Mouse (Mus musculus) cerebral cortex, adult 2 months (tissue): ENCODE results near the gene Dync1i2.

ENCODE experiments used
- WGBS: fragments of 180-500 bp; shearing (Covaris S2); methylation state at CpG from one replicate; pipeline ENCODE4 v1.1.7; 2018; 5-methylcytosine and 5-hydroxymethylcytosine counted together

The Dync1i2 gene

DNA sequence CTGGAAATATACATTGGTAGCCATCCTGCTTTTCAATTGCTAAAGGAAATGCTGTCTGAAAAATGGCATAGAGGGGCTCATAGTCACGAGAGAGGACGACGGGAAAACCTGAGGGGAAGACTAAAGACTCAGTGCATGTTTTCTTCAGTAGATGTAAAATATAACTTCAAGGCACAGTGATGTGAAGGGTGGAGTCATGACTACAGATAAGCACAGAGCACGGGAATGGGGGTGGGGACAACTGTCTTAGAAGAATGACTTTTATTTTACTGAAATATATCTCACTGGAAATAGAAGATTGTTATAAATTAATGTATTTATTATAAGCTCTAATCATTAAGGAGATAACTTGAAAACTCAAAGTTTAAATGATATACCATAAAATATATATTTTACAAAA lies 58.6 kb downstream of the Dync1i2 start:
- WGBS: 61% methylated on average over 4 of the region's 4 CpGs

DNA sequence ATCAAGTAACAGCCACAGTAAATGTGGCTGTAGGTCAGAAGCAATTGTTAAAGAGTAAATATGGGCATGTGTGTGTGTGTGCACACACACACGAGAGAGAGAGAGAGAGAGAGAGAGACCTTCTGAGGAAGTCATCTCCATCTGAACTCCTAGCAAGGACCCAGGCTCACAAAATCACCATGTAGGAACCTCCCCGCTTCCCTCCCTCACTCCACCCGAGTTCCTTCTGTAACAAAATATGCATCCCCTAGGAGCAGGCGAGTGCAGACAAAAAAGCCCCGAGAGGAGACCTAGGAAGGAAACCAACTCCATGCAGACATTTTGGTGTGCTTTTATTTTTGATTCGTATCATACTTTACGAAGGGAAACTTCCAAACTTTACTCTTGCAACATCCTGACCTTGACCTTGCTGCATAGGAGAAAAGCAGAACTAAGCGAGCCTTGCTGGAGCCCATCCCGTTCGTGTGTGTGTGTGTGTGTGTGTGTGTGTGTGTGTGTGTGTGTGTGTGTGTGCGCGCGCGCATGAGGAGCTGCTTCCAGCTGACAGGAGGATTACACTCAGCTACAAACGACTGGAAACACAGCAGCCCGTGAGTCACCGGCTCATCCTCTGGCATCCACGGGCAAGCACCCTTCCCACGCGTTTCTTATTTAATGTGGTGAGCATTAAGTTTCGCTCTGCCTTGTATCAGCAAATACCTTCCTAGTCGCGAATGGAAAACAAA lies 62.6 kb downstream of the Dync1i2 start:
- 49% methylated on average over 23 of the region's 23 CpGs for WGBS

- WGBS: 80% methylated on average over 7 of the region's 7 CpGs
Observed at GRCm38 (mm10) chr2:71275734-71276133, 64.2 kb downstream of the Dync1i2 start.

- WGBS: 52% methylated on average over 23 of the region's 23 CpGs
Observed at GRCm38 (mm10) chr2:71278791-71279775, 67.6 kb downstream of the Dync1i2 start.

- WGBS: 100% methylated on average over 1 of the region's 1 CpGs
Observed at GRCm38 (mm10) chr2:71281981-71282380, 70.5 kb downstream of the Dync1i2 start.

GRCm38 (mm10) chr2:71290107-71290775 lies 78.7 kb downstream of the Dync1i2 start:
- 49% methylated on average over 6 of the region's 6 CpGs for WGBS

DNA sequence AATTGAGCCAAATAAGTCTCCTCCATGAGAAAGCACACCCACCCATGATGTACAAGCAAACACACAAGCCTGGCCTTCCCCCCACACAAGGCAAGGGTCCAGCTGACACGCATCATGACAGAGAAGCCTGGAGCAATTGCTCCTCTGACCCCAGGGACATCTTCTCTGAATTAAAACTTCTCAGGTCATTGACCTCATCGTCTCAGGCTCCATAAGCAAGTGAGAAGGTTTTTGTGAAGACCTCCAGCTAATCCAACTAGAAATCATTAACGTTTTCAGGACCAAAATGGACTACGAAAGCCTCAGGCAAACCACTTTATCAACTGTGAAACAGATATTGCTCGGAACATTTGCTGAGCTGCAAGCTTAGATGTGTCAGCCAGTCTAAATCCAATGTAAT lies 80.1 kb downstream of the Dync1i2 start:
- WGBS: 69% methylated on average over 5 of the region's 5 CpGs

- 61% methylated on average over 3 of the region's 3 CpGs for WGBS
Observed at GRCm38 (mm10) chr2:71293983-71294382, 82.5 kb downstream of the Dync1i2 start.

- WGBS: 41% methylated on average over 7 of the region's 7 CpGs
Observed at GRCm38 (mm10) chr2:71294489-71294888, 83.0 kb downstream of the Dync1i2 start.

DNA sequence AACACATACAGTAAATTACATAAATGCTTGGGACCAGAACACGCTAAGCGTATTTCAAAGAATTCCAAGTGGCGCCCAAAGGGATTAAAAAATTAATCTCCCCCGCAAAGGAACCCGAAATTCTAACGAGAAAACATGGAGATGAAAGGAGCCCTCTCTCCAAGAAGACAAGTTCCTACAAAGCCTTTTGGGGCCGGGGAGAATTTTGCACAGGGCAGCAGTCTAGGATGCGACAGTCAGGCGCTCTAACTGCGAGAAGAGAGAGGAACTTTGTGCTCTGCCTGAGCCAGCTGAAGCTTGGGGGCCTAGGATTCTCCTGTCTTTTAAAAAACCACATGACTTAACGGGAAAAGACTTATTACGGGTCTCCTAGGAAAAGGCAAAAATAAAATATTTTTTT lies 84.3 kb downstream of the Dync1i2 start:
- WGBS: 83% methylated on average over 12 of the region's 12 CpGs

GRCm38 (mm10) chr2:71297501-71297900 lies 86.0 kb downstream of the Dync1i2 start:
- 40% methylated on average over 1 of the region's 1 CpGs for WGBS

DNA sequence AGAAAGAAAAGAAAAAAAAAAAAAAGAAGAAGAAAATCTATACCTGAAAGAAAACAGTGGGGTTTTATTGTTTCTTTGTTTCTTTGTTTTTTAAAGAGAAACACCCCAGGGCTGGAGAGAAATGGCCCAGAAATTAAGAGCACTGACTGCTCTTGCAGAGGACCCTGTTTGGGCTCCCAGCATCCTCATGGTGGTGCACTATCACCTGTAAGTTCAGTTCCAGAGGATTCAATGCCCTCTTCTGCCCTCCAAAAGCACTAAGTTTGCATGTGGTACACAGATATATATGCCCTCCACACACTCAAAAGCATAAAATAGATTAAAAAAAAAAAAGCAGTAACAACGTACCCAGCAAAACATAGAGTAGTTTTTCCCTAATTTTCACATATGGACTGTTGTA lies 87.2 kb downstream of the Dync1i2 start:
- 64% methylated on average over 1 of the region's 1 CpGs for WGBS

GRCm38 (mm10) chr2:71302156-71302663 lies 90.7 kb downstream of the Dync1i2 start:
- WGBS: 55% methylated on average over 3 of the region's 3 CpGs

DNA sequence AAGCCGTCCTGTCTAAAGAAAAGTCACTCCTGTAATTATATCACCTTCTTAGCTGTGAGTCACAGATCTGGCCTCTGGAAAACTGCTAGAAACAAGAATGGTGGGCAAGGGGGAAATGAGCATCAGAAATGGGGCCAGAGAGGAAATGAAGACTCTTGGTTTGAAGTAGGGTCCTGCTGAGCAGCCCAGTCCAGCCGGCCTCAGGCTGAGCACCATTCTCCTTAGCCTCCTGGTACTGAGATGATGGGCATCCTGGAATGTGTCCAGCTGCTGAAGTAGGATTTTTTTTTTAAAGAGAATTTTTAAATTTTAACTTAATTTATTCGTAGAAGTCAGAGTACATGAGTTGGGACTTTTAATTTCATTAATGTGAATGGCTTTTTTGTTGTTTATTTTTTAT lies 93.3 kb downstream of the Dync1i2 start:
- 47% methylated on average over 3 of the region's 3 CpGs for WGBS

DNA sequence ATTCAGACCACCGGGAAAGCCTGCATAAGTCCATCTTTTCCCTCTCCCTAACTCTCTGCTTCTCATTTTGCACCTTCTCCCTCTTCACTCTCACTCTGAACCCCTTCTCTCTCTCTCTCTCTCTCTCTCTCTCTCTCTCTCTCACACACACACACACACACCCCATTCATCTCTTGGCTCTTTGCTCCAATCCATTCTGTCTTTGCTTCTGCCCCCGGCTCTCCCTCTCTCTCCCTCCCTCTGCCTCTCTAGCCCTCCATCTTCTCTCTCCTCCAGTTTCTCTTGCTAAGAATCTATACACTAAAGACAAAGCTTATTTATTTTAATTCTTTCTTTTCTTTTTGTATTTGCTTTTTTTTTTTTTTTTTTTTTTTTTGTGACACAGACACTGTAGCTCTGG lies 98.2 kb downstream of the Dync1i2 start:
- 40% methylated on average over 2 of the region's 2 CpGs for whole genome bisulfite sequencing

- WGBS: 88% methylated on average over 10 of the region's 10 CpGs
Observed at GRCm38 (mm10) chr2:71312067-71312466, 100.6 kb downstream of the Dync1i2 start.
